Mouse (Mus musculus): ENCODE data around the gene Slc7a11. TPM values are rescaled to one million over a fixed set of nuclear protein-coding genes. Genes with fewer than 3 reads are reported as not detected.

Slc7a11 gene
- polyA plus RNA-seq, 1 experiment: 3.0 TPM

GRCm38 (mm10) chr3:50363659-50364058 lies 79.8 kb downstream of the Slc7a11 start:
- Histone ChIP-seq H3K4me3 (ENCODE audit: control insufficient read depth, low read depth, low read length) (no peak overlapping the region), H3K36me3 (ENCODE audit: control insufficient read depth, insufficient read depth, low read length) (no peaks in the 10 kb centered on the region)
- no peak for TF ChIP-seq POLR2A (IDR thresholded peaks at IDR 0.05; ENCODE audit: control insufficient read depth, low read depth, low read length)

DNA sequence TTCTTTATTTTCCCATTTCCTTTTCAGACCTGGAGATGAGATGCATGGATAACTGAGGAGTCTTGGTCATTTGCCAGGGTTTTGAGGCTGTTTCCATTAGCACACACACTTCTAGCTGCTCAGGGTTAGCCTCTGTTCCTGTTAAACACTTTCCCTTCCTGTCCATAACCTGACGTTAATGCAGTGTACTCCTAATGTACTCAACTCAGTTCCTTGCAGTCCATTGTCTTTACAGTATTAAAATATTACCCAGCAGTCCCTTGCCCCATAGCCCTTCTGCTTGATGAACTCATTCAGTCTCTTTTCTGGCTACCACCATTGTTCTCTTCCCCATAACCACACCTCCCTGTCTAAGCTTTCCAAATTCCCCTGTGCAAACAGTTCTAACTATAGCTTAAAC lies 96.3 kb downstream of the Slc7a11 start:
- no peak for TF ChIP-seq POLR2A (IDR thresholded peaks at IDR 0.05; ENCODE audit: control insufficient read depth, low read depth, low read length)
- no peak for TF ChIP-seq CTCF (IDR thresholded peaks at IDR 0.05; ENCODE audit: control insufficient read depth, insufficient read depth, insufficient replicate concordance, low read depth, low read length)
- H3K36me3 ChIP-seq (ENCODE audit: control insufficient read depth, insufficient read depth, low read length): no peaks in the 10 kb centered on the region
- H3K27me3 ChIP-seq (ENCODE audit: control insufficient read depth, insufficient read depth, low read length): no peaks in the 10 kb centered on the region
- no peak overlapping the region for H3K27ac ChIP-seq (ENCODE audit: control insufficient read depth, insufficient read depth, low read depth, low read length)
- no peaks in the 10 kb centered on the region for H3K4me1 ChIP-seq (ENCODE audit: control insufficient read depth, insufficient read depth, low read length)
- no peak overlapping the region for H3K4me3 ChIP-seq (ENCODE audit: control insufficient read depth, low read depth, low read length)

More at GRCm38 (mm10) chr3:50363659-50364058, 79.8 kb downstream of the Slc7a11 start:
- Histone ChIP-seq H3K27me3 (ENCODE audit: control insufficient read depth, insufficient read depth, low read length) (no peaks in the 10 kb centered on the region), H3K4me1 (ENCODE audit: control insufficient read depth, insufficient read depth, low read length) (no peaks in the 10 kb centered on the region), H3K27ac (ENCODE audit: control insufficient read depth, insufficient read depth, low read depth, low read length) (no peak overlapping the region)

DNA sequence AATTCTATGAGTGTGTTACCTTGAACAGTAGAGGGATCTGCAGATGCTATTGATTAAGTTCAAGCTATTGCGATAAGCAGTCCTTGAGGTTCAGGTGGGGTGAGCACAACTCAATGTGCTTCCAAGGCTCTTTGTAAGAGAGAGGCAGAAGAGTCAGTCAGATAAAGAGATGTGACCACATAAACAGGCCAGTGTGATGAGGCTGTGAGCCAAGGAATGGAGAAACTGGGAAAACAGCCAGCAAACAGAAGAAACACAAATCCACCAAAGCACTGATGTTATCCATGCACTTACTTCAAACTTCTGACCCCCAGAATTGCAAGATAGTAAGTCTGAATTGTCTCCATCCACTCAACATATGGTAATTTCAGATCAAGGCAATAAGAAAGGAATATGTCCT lies 99.0 kb downstream of the Slc7a11 start:
- H3K27ac ChIP-seq (ENCODE audit: control insufficient read depth, insufficient read depth, low read depth, low read length): no peak overlapping the region
- TF ChIP-seq POLR2A (IDR thresholded peaks at IDR 0.05; ENCODE audit: control insufficient read depth, low read depth, low read length): no peak
- TF ChIP-seq CTCF (IDR thresholded peaks at IDR 0.05; ENCODE audit: control insufficient read depth, insufficient read depth, insufficient replicate concordance, low read depth, low read length): no peak
- no peaks in the 10 kb centered on the region for H3K4me1 ChIP-seq (ENCODE audit: control insufficient read depth, insufficient read depth, low read length)
- no peaks in the 10 kb centered on the region for H3K27me3 ChIP-seq (ENCODE audit: control insufficient read depth, insufficient read depth, low read length)
- no peaks in the 10 kb centered on the region for H3K36me3 ChIP-seq (ENCODE audit: control insufficient read depth, insufficient read depth, low read length)
- H3K4me3 ChIP-seq (ENCODE audit: control insufficient read depth, low read depth, low read length): no peak overlapping the region

- TF ChIP-seq POLR2A (IDR thresholded peaks at IDR 0.05; ENCODE audit: control insufficient read depth, low read depth, low read length): no peak
- TF ChIP-seq CTCF (IDR thresholded peaks at IDR 0.05; ENCODE audit: control insufficient read depth, insufficient read depth, insufficient replicate concordance, low read depth, low read length): no peak
- H3K27me3 ChIP-seq (ENCODE audit: control insufficient read depth, insufficient read depth, low read length): no peaks in the 10 kb centered on the region
- no peaks in the 10 kb centered on the region for H3K36me3 ChIP-seq (ENCODE audit: control insufficient read depth, insufficient read depth, low read length)
- no peaks in the 10 kb centered on the region for H3K4me1 ChIP-seq (ENCODE audit: control insufficient read depth, insufficient read depth, low read length)
- no peak overlapping the region for H3K27ac ChIP-seq (ENCODE audit: control insufficient read depth, insufficient read depth, low read depth, low read length)
- no peak overlapping the region for H3K4me3 ChIP-seq (ENCODE audit: control insufficient read depth, low read depth, low read length)
Observed at GRCm38 (mm10) chr3:50324524-50324923, 118.9 kb downstream of the Slc7a11 start.

DNA sequence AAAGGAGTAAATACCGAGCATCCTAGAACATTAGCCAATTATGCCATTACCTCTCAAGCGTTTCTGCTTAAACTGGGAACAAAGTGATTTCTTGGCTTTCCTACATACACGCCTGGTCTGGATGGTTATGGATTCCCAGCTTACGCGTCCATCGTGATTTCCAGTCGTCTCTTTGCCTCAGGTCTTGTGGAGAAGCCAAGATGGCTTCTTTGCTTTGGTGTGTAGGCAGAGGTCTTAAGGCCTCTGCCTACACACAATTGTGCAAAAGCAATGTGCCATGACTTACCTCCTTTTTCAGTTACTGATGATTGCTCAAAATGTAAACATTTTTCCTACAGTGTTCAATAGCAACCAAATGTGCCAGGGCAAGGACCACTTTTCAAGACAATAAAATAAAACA lies 119.5 kb downstream of the Slc7a11 start:
- H3K27me3 ChIP-seq (ENCODE audit: control insufficient read depth, insufficient read depth, low read length): no peaks in the 10 kb centered on the region
- no peak overlapping the region for H3K27ac ChIP-seq (ENCODE audit: control insufficient read depth, insufficient read depth, low read depth, low read length)
- no peaks in the 10 kb centered on the region for H3K36me3 ChIP-seq (ENCODE audit: control insufficient read depth, insufficient read depth, low read length)
- H3K4me1 ChIP-seq (ENCODE audit: control insufficient read depth, insufficient read depth, low read length): no peaks in the 10 kb centered on the region
- TF ChIP-seq CTCF (IDR thresholded peaks at IDR 0.05; ENCODE audit: control insufficient read depth, insufficient read depth, insufficient replicate concordance, low read depth, low read length): no peak
- TF ChIP-seq POLR2A (IDR thresholded peaks at IDR 0.05; ENCODE audit: control insufficient read depth, low read depth, low read length): no peak
- no peak overlapping the region for H3K4me3 ChIP-seq (ENCODE audit: control insufficient read depth, low read depth, low read length)

GRCm38 (mm10) chr3:50320862-50321261 lies 122.6 kb downstream of the Slc7a11 start:
- TF ChIP-seq CTCF (IDR thresholded peaks at IDR 0.05; ENCODE audit: control insufficient read depth, insufficient read depth, insufficient replicate concordance, low read depth, low read length): no peak
- no peak for TF ChIP-seq POLR2A (IDR thresholded peaks at IDR 0.05; ENCODE audit: control insufficient read depth, low read depth, low read length)
- H3K4me3 ChIP-seq (ENCODE audit: control insufficient read depth, low read depth, low read length): no peak overlapping the region
- H3K4me1 ChIP-seq (ENCODE audit: control insufficient read depth, insufficient read depth, low read length): no peaks in the 10 kb centered on the region
- no peaks in the 10 kb centered on the region for H3K36me3 ChIP-seq (ENCODE audit: control insufficient read depth, insufficient read depth, low read length)
- no peak overlapping the region for H3K27ac ChIP-seq (ENCODE audit: control insufficient read depth, insufficient read depth, low read depth, low read length)
- H3K27me3 ChIP-seq (ENCODE audit: control insufficient read depth, insufficient read depth, low read length): no peaks in the 10 kb centered on the region

DNA sequence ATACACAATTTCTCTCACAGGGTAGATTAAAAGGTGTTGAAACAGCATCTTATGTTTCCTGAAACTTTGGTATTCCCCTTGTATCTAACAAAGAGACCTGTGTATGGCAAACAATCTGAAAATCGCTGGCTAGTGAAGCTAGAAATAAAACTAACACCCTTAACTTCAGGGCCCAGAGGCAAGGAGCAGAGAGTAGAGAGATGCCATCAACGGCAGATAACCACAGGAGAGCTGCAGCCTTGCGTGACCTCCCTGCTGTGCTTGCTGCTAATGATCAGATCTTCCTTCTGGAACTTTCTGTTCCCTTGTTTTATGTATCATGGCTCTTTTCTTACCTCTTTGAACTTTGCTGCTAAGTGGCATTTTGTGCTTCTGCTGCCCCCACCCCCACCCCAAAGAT lies 125.3 kb downstream of the Slc7a11 start:
- H3K36me3 ChIP-seq (ENCODE audit: control insufficient read depth, insufficient read depth, low read length): no peaks in the 10 kb centered on the region
- no peak overlapping the region for H3K27ac ChIP-seq (ENCODE audit: control insufficient read depth, insufficient read depth, low read depth, low read length)
- no peaks in the 10 kb centered on the region for H3K4me1 ChIP-seq (ENCODE audit: control insufficient read depth, insufficient read depth, low read length)
- H3K4me3 ChIP-seq (ENCODE audit: control insufficient read depth, low read depth, low read length): no peak overlapping the region
- no peaks in the 10 kb centered on the region for H3K27me3 ChIP-seq (ENCODE audit: control insufficient read depth, insufficient read depth, low read length)
- no peak for TF ChIP-seq CTCF (IDR thresholded peaks at IDR 0.05; ENCODE audit: control insufficient read depth, insufficient read depth, insufficient replicate concordance, low read depth, low read length)

DNA sequence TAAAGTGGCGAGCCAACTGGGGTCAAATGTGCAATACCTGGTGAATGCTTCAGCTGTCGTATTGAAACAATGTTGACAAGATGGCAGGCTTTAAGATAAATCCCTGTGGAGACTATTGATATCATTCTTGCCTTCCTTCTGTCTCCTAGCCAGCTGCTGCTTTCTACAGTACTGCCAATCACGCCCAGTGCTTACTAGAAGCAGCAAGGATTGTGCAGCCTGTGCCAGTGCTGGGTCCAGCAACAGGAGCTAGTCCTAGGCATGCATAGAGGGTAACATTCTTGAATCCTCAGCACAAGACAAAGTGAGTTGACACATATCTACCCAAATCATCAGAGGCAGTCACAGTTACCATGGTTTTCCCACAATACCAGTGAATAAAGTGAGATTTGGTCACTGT lies 129.6 kb downstream of the Slc7a11 start:
- Histone ChIP-seq H3K4me3 (ENCODE audit: control insufficient read depth, low read depth, low read length) (no peak overlapping the region), H3K4me1 (ENCODE audit: control insufficient read depth, insufficient read depth, low read length) (no peaks in the 10 kb centered on the region), H3K27ac (ENCODE audit: control insufficient read depth, insufficient read depth, low read depth, low read length) (no peak overlapping the region), H3K36me3 (ENCODE audit: control insufficient read depth, insufficient read depth, low read length) (no peaks in the 10 kb centered on the region), H3K27me3 (ENCODE audit: control insufficient read depth, insufficient read depth, low read length) (no peaks in the 10 kb centered on the region)
- no peak for TF ChIP-seq POLR2A (IDR thresholded peaks at IDR 0.05; ENCODE audit: control insufficient read depth, low read depth, low read length)
- no peak for TF ChIP-seq CTCF (IDR thresholded peaks at IDR 0.05; ENCODE audit: control insufficient read depth, insufficient read depth, insufficient replicate concordance, low read depth, low read length)

All from testis, adult 2 months (tissue).